Mouse (Mus musculus): ENCODE data around the gene Tmem230. TPM values are rescaled to one million over a fixed set of nuclear protein-coding genes. Genes with fewer than 3 reads are reported as not detected.
"Not testable (repeated sequence)": the region's sequence is repeated elsewhere in the genome, so short reads cannot be mapped to it uniquely, and the experiment has no call there.

Gene Tmem230
- polyA plus RNA-seq, 1 experiment from 2014 or later = 52.6 TPM

DNA sequence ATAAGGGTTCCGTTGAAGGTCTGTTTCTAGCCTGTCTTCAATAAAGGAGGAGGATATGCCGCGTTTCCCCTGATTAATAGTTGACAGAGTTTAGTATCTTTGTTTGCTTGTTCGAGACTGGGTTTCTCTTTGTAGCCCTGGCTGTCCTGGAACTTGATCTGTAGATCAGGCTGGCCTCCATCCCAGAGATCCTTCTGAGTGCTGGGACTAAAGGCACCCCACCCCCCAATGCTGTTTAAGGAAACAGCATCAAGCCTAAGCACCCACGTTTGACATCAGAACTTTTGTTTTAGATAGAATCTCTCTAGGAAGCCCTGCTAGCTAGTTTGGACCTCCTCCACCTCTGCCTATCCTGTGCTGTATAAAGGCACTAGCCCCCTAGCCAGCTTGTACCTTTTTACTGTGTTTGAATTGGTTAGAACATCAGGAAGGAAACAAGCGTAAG is 16.7 kb upstream of the Tmem230 start:
- peaks cover 23% of the 10 kb centered on the region for H3K4me1 ChIP-seq (replicated peaks)
- DNase-seq (ENCODE audit: low spot score) = no peak
- peak overlapping the region; percentile 95 for H3K27ac ChIP-seq
- 19% methylated on average over 6 of the region's 6 CpGs for WGBS
- H3K4me3 ChIP-seq = peak overlapping the region; percentile 96
- H3K27me3 ChIP-seq (ENCODE audit: insufficient read depth, poor library complexity, severe bottlenecking) = no peaks in the 10 kb centered on the region
- no peaks in the 10 kb centered on the region for H3K36me3 ChIP-seq
- no peaks in the 10 kb centered on the region for H3K9me3 ChIP-seq

- under 1% methylated on average over 47 of the region's 47 CpGs for WGBS
- H3K4me1 ChIP-seq (replicated peaks) = peaks cover 23% of the 10 kb centered on the region
- H3K9me3 ChIP-seq = no peaks in the 10 kb centered on the region
- H3K27ac ChIP-seq = peak overlapping the region; percentile 95
- H3K27me3 ChIP-seq (ENCODE audit: insufficient read depth, poor library complexity, severe bottlenecking) = no peaks in the 10 kb centered on the region
- no peaks in the 10 kb centered on the region for H3K36me3 ChIP-seq
- peak overlapping the region; percentile 96 for H3K4me3 ChIP-seq
- DNase-seq (ENCODE audit: low spot score) = peak; percentile 40
These were observed 16.0 kb upstream of the Tmem230 start for GRCm38 (mm10) chr2:132263421-132264265.

DNA sequence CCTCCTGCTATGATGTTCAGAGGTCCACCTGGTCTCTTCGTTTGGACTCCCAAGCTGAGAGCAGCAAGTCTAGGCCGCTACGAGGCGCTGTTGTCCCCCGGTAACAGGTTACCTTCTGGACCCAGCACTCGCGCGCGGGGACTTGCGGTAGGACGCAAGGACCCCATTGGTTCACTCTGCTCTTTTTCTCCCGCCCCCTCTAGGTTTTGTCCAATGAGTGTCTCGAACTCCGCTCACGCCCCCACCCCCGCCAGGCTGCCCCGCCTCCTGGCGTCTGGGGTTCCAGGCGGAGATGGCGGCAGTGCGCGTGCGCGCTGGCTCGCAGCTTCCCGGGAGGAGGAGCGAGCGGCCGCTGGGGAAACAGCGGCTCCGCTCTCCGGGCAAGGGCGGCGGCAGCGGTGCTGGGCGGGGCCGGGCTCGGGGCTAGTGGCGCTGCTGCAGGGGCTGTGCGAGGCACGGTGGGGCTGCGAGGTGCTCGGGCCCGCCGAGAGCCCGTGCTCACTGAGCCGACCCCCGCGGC is 15.3 kb upstream of the Tmem230 start, which contains the start of gene Cds2:
Cds2 (plus strand) TSS at position 270 of the 520 bp plus-strand sequence.
- DNase-seq (ENCODE audit: low spot score) = peak; percentile 99
- Histone ChIP-seq H3K9me3 (no peaks in the 10 kb centered on the region), H3K4me3 (peak within 1 kb of the TSS; percentile 96), H3K4me1 (replicated peaks) (peaks cover 23% of the 10 kb centered on the region), H3K36me3 (no peaks in the 10 kb centered on the region), H3K27ac (peak within 1 kb of the TSS; percentile 95), H3K27me3 (ENCODE audit: insufficient read depth, poor library complexity, severe bottlenecking) (no peaks in the 10 kb centered on the region)
- under 1% methylated on average over 49 of the region's 49 CpGs for WGBS

DNA sequence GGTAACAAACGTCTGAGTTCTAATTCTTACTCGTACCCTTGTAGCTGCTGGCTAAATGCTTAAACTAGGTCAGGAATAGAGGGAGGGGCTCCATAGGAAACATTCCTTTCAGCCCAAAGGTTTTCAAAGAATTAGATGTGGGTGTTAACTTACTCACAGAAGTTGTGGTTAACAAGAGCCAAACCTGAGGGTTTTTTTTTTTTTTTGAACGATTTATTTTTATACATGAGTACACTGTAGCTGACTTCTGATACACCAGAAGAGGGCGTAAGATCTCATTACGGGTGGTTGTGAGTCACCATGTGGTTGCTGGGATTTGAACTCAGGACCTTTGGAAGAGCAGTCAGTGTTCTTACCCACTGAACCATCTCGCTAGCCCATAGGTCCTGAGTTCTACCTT is 14.6 kb upstream of the Tmem230 start:
- 76% methylated on average over 6 of the region's 6 CpGs for WGBS
- H3K36me3 ChIP-seq = no peaks in the 10 kb centered on the region
- H3K27ac ChIP-seq = no peak overlapping the region
- H3K9me3 ChIP-seq = no peaks in the 10 kb centered on the region
- H3K27me3 ChIP-seq (ENCODE audit: insufficient read depth, poor library complexity, severe bottlenecking) = no peaks in the 10 kb centered on the region
- no peak overlapping the region for H3K4me3 ChIP-seq
- no peak for DNase-seq (ENCODE audit: low spot score)
- peaks cover 23% of the 10 kb centered on the region for H3K4me1 ChIP-seq (replicated peaks)

GRCm38 (mm10) chr2:132260601-132261000 is 13.0 kb upstream of the Tmem230 start:
- Histone ChIP-seq H3K27me3 (ENCODE audit: insufficient read depth, poor library complexity, severe bottlenecking) (no peaks in the 10 kb centered on the region), H3K36me3 (no peaks in the 10 kb centered on the region), H3K4me1 (replicated peaks) (peaks cover 23% of the 10 kb centered on the region), H3K9me3 (no peaks in the 10 kb centered on the region), H3K4me3 (no peak overlapping the region), H3K27ac (no peak overlapping the region)
- no peak for DNase-seq (ENCODE audit: low spot score)
- whole genome bisulfite sequencing = 91% methylated on average over 3 of the region's 3 CpGs

- H3K4me3 ChIP-seq = no peak overlapping the region
- H3K27ac ChIP-seq = no peak overlapping the region
- no peaks in the 10 kb centered on the region for H3K36me3 ChIP-seq
- H3K4me1 ChIP-seq (replicated peaks) = 0 out of 2 replicates have a peak, but pooled peaks cover 12% of the 10 kb centered on the region
- WGBS = 92% methylated on average over 6 of the region's 6 CpGs
- H3K9me3 ChIP-seq = no peaks in the 10 kb centered on the region
- DNase-seq (ENCODE audit: low spot score) = no peak
- H3K27me3 ChIP-seq (ENCODE audit: insufficient read depth, poor library complexity, severe bottlenecking) = no peaks in the 10 kb centered on the region
These were observed 9.9 kb upstream of the Tmem230 start for GRCm38 (mm10) chr2:132257350-132258068.

DNA sequence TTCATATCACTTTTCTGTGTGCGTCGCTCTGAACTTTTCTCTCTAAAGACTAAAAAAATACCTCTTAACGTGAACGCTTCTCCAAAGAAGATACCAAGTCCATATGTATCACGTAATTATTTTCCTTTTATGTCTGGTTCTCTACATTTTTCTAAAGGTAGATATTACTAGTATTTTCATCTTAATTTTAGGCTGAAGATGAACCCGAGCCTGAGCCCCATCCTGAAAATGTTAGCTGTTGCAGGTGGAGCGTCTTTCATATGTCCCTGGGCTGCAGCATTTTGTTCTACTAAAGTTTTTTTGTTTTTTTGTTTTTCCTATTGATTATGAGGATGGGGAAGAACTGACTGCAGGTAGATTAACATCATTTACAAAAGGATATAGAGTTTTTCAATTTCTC is 6.0 kb upstream of the Tmem230 start:
- Histone ChIP-seq H3K9me3 (no peaks in the 10 kb centered on the region), H3K4me3 (peak overlapping the region; percentile 75), H3K36me3 (peaks cover 29% of the 10 kb centered on the region), H3K27ac (peak overlapping the region; percentile 89), H3K27me3 (ENCODE audit: insufficient read depth, poor library complexity, severe bottlenecking) (no peaks in the 10 kb centered on the region), H3K4me1 (replicated peaks) (peaks cover 43% of the 10 kb centered on the region)
- DNase-seq (ENCODE audit: low spot score) = no peak
- WGBS = 2% methylated on average over 7 of the region's 7 CpGs

GRCm38 (mm10) chr2:132252542-132253528 is 5.2 kb upstream of the Tmem230 start, which contains the start of gene Pcna:
Pcna (minus strand) TSS chr2:132253314.
- Histone ChIP-seq H3K27me3 (ENCODE audit: insufficient read depth, poor library complexity, severe bottlenecking) (no peaks in the 10 kb centered on the region), H3K36me3 (peaks cover 36% of the 10 kb centered on the region), H3K4me1 (replicated peaks) (peaks cover 51% of the 10 kb centered on the region), H3K4me3 (peak within 1 kb of the TSS; percentile 75), H3K27ac (peak within 1 kb of the TSS; percentile 89), H3K9me3 (no peaks in the 10 kb centered on the region)
- peak; percentile 97 for DNase-seq (ENCODE audit: low spot score)
- under 1% methylated on average over 79 of the region's 79 CpGs for WGBS

DNA sequence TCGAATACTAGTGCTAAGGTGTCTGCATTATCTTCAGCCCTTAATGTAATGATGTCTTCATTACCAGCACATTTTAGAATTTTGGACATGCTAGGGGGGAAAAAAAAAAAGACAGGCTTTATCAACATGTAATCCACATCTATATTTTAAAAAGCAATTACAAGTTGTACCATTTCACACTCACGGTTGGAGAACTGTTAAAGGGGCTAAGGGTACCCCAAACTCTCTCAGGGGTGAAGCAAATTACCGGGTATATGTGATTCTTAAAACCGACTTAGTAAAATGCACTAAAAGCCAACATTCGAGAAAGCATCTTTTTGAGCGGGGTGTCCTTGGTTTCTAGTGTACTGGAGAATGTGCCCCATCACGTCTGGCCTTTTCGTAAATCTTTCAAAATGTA is 4.3 kb upstream of the Tmem230 start:
- H3K9me3 ChIP-seq = no peaks in the 10 kb centered on the region
- H3K27ac ChIP-seq = peak overlapping the region; percentile 89
- H3K27me3 ChIP-seq (ENCODE audit: insufficient read depth, poor library complexity, severe bottlenecking) = no peaks in the 10 kb centered on the region
- peak overlapping the region; percentile 75 for H3K4me3 ChIP-seq
- peaks cover 36% of the 10 kb centered on the region for H3K36me3 ChIP-seq
- H3K4me1 ChIP-seq (replicated peaks) = peaks cover 55% of the 10 kb centered on the region
- WGBS = 13% methylated on average over 8 of the region's 8 CpGs
- no peak for DNase-seq (ENCODE audit: low spot score)

GRCm38 (mm10) chr2:132243370-132243769 is 4.2 kb downstream of the Tmem230 start:
- no peaks in the 10 kb centered on the region for H3K27me3 ChIP-seq (ENCODE audit: insufficient read depth, poor library complexity, severe bottlenecking)
- H3K4me3 ChIP-seq = no peak overlapping the region
- no peaks in the 10 kb centered on the region for H3K9me3 ChIP-seq
- WGBS = 93% methylated on average over 3 of the region's 3 CpGs
- DNase-seq (ENCODE audit: low spot score) = no peak
- H3K4me1 ChIP-seq (replicated peaks) = peaks cover 13% of the 10 kb centered on the region
- H3K27ac ChIP-seq = no peak overlapping the region
- peaks cover 48% of the 10 kb centered on the region for H3K36me3 ChIP-seq

- peak; percentile 49 for DNase-seq (ENCODE audit: low spot score)
- H3K4me1 ChIP-seq (replicated peaks); H3K27me3 ChIP-seq (ENCODE audit: insufficient read depth, poor library complexity, severe bottlenecking); H3K27ac ChIP-seq; H3K4me3 ChIP-seq; H3K9me3 ChIP-seq: not testable (repeated sequence)
- peaks cover 43% of the 10 kb centered on the region for H3K36me3 ChIP-seq
- WGBS = 40% methylated on average over 10 of the region's 10 CpGs
These were observed 7.2 kb downstream of the Tmem230 start for GRCm38 (mm10) chr2:132240457-132240856.

DNA sequence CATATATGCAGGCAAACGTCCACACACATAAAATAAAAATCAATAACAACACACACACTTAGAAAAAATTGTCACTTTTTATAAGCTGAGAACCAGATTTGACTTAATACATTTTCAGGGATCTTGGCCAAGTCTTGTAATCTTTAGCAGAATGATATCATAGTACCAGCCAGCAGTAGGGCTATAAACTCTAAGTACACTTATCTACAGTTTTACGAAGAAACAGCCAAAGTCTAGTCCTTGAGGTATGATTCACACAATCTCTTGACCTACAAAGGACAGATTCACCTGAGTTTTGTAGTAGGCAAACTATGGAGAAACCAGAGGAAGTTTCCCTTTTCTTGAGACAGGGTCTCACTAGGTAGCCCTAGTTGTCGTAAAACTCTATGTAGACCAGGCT is 8.2 kb downstream of the Tmem230 start:
- not testable (repeated sequence) for DNase-seq (ENCODE audit: low spot score); H3K9me3 ChIP-seq; H3K27me3 ChIP-seq (ENCODE audit: insufficient read depth, poor library complexity, severe bottlenecking); H3K4me3 ChIP-seq; H3K27ac ChIP-seq; H3K4me1 ChIP-seq (replicated peaks)
- WGBS = 93% methylated on average over 3 of the region's 3 CpGs
- H3K36me3 ChIP-seq = peaks cover 35% of the 10 kb centered on the region
